ENCODE assay signal across 15 mouse cellular contexts in the genomic region with DNA sequence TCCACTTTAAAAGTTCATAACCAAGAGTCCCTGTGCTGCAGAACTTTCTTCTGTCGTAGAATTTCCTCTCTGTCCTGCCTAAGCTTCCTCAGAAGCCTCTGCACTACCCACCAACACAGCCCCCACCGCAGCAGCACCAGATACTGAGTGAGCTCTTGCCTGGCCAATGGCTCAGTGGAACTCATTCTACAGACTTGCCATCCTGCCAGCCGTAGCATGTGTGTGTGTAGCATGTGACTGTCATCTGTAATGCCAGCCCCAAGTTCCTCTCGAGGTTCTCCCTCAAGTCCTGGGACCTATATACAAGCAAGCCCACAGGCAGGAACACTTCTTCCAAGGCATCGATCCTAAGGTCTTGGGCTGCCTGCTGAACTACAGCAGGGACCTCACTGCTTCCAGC.
"Had no signal": no experiment of that assay in that cellular context is flagged by ENCODE, and none has a peak within 500 bp of the region (broad histone marks: within the 10 kb centered on the region; RNA-seq: fewer than 3 reads in every experiment).

No protein-coding gene starts in this region.

- ATAC-seq: liver, postnatal 0 days; lung, postnatal 0 days had no signal

- H3K36me3 ChIP-seq: neural tube, embryonic 15.5 days had no signal

- H3K27me3 ChIP-seq: limb, embryonic 15.5 days; liver, embryonic 13.5 days; neural tube, embryonic 15.5 days had no signal

- H3K9ac ChIP-seq: limb, embryonic 15.5 days; liver, embryonic 13.5 days; liver, postnatal 0 days; neural tube, embryonic 15.5 days had no signal

- H3K4me1 ChIP-seq: liver, embryonic 13.5 days had no signal

- H3K4me3 ChIP-seq: limb, embryonic 15.5 days; liver, embryonic 13.5 days; myocyte; neural tube, embryonic 15.5 days had no signal

- H3K9me3 ChIP-seq: limb, embryonic 15.5 days; liver, embryonic 13.5 days; neural tube, embryonic 15.5 days had no signal

- DNase-seq: kidney, adult 9 months; kidney, postnatal 36 days; layer of hippocampus, adult 9-11 months; layer of hippocampus, postnatal 36 days; liver, embryonic 13.5 days; liver, postnatal 0 days; midbrain, embryonic 14.5 days; thymus, adult 18-20 months; thymus, postnatal 14 days had no signal

- H3K27ac ChIP-seq: kidney, postnatal 0 days; limb, embryonic 15.5 days; liver, embryonic 13.5 days; macrophage; neural tube, embryonic 15.5 days had no signal

- H3K4me2 ChIP-seq: limb, embryonic 15.5 days; liver, embryonic 13.5 days; neural tube, embryonic 15.5 days had no signal
